Mouse (Mus musculus): ENCODE data around the gene Acap2.

DNA sequence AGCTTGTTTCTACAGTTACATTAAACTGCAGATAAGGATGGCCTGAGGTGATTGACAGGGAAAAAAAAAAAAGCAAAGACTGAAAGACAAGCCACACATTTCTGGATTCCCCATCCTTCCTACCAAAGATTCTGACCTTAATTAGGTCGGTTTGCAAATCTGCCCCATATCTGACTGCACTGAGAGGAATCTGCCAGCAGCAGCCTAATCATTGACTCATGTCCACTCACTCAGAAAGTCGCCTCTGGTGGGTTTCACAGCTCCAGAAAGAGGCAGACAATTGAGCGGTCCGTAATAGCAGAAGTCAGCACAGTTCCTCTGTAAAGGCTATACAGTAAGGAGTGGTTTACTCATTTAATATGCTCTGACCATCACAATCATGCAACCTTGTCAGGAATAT is 51.2 kb downstream of the Acap2 start:
- TF ChIP-seq CTCF (IDR thresholded peaks at IDR 0.05; ENCODE audit: low read depth, low read length), result no peak
- TF ChIP-seq POLR2A (IDR thresholded peaks at IDR 0.05; ENCODE audit: extremely low read depth, insufficient read depth, low read length), result no peak

Measured in liver, adult 2 months (tissue).